Mouse (Mus musculus): ENCODE measurements around the gene Vps13d. TPM values are rescaled to one million over a fixed set of nuclear protein-coding genes. Genes with fewer than 3 reads are reported as not detected.

Vps13d gene
- polyA plus RNA-seq (2012; rRNA removed): 54.9 and 58.7 TPM in 2 replicates

GRCm38 (mm10) chr4:145194559-145195162 is at the start of gene Vps13d:
TSS of gene Vps13d (minus strand) at chr4:145195005.
- peak; percentile 73 to 94 for DNase-seq (ENCODE audit: extremely low spot score in 1 of 2, low spot score in 1 of 2)

GRCm38 (mm10) chr4:145242719-145243350 is 48.0 kb upstream of the Vps13d start:
- DNase-seq (ENCODE audit: extremely low spot score in 1 of 2, low spot score in 1 of 2): no peak

GRCm38 (mm10) chr4:145240723-145241231 is 46.0 kb upstream of the Vps13d start:
- DNase-seq (ENCODE audit: extremely low spot score in 1 of 2, low spot score in 1 of 2): no peak

GRCm38 (mm10) chr4:145239049-145239830 is 44.4 kb upstream of the Vps13d start:
- peak in 1 of 2 experiments; percentile 36 for DNase-seq (ENCODE audit: extremely low spot score in 1 of 2, low spot score in 1 of 2)

GRCm38 (mm10) chr4:145236027-145236426 is 41.2 kb upstream of the Vps13d start:
- DNase-seq (ENCODE audit: extremely low spot score in 1 of 2, low spot score in 1 of 2): no peak

- DNase-seq (ENCODE audit: extremely low spot score in 1 of 2, low spot score in 1 of 2): no peak
These were observed 38.9 kb upstream of the Vps13d start for GRCm38 (mm10) chr4:145233487-145234228.

- no peak for DNase-seq (ENCODE audit: extremely low spot score in 1 of 2, low spot score in 1 of 2)
These were observed 36.9 kb upstream of the Vps13d start for GRCm38 (mm10) chr4:145231732-145232131.

- DNase-seq (ENCODE audit: extremely low spot score in 1 of 2, low spot score in 1 of 2): no peak
These were observed 35.8 kb upstream of the Vps13d start for GRCm38 (mm10) chr4:145230647-145231046.

- DNase-seq (ENCODE audit: extremely low spot score in 1 of 2, low spot score in 1 of 2): no peak
These were observed 34.8 kb upstream of the Vps13d start for GRCm38 (mm10) chr4:145229524-145230163.

- no peak for DNase-seq (ENCODE audit: extremely low spot score in 1 of 2, low spot score in 1 of 2)
These were observed 34.2 kb upstream of the Vps13d start for GRCm38 (mm10) chr4:145229051-145229450.

GRCm38 (mm10) chr4:145224613-145225012 is 29.8 kb upstream of the Vps13d start:
- no peak for DNase-seq (ENCODE audit: extremely low spot score in 1 of 2, low spot score in 1 of 2)

GRCm38 (mm10) chr4:145222064-145222463 is 27.3 kb upstream of the Vps13d start:
- DNase-seq (ENCODE audit: extremely low spot score in 1 of 2, low spot score in 1 of 2): no peak

- no peak for DNase-seq (ENCODE audit: extremely low spot score in 1 of 2, low spot score in 1 of 2)
These were observed 26.6 kb upstream of the Vps13d start for GRCm38 (mm10) chr4:145221379-145221778.

GRCm38 (mm10) chr4:145220001-145220400 is 25.2 kb upstream of the Vps13d start:
- DNase-seq (ENCODE audit: extremely low spot score in 1 of 2, low spot score in 1 of 2): no peak

- no peak for DNase-seq (ENCODE audit: extremely low spot score in 1 of 2, low spot score in 1 of 2)
These were observed 24.6 kb upstream of the Vps13d start for GRCm38 (mm10) chr4:145219240-145219985.

- no peak for DNase-seq (ENCODE audit: extremely low spot score in 1 of 2, low spot score in 1 of 2)
These were observed 23.0 kb upstream of the Vps13d start for GRCm38 (mm10) chr4:145217837-145218236.

- no peak for DNase-seq (ENCODE audit: extremely low spot score in 1 of 2, low spot score in 1 of 2)
These were observed 22.2 kb upstream of the Vps13d start for GRCm38 (mm10) chr4:145217046-145217445.

GRCm38 (mm10) chr4:145215396-145215795 is 20.6 kb upstream of the Vps13d start:
- DNase-seq (ENCODE audit: extremely low spot score in 1 of 2, low spot score in 1 of 2): no peak

- DNase-seq (ENCODE audit: extremely low spot score in 1 of 2, low spot score in 1 of 2): no peak
These were observed 20.0 kb upstream of the Vps13d start for GRCm38 (mm10) chr4:145214786-145215174.

Data from frontal cortex, adult 2 months (tissue).